Mouse (Mus musculus): ENCODE data around the gene Plekha6. TPM values are rescaled to one million over a fixed set of nuclear protein-coding genes. Genes with fewer than 3 reads are reported as not detected.

Plekha6 gene
- polyA plus RNA-seq, 1 experiment from 2014 or later: 17.4 TPM

GRCm38 (mm10) chr1:133130638-133131560 lies 33.1 kb upstream of the Plekha6 start, which contains the start of gene Ppp1r15b:
Gene Ppp1r15b (plus strand): TSS chr1:133131143.
- Histone ChIP-seq H3K36me3 (peaks cover 32% of the 10 kb centered on the region), H3K27me3 (ENCODE audit: insufficient read depth, poor library complexity, severe bottlenecking) (no peaks in the 10 kb centered on the region), H3K27ac (peak within 1 kb of the TSS; percentile 98), H3K4me1 (replicated peaks) (peaks cover 59% of the 10 kb centered on the region), H3K4me3 (peak within 1 kb of the TSS; percentile 94), H3K9me3 (no peaks in the 10 kb centered on the region)
- 1% methylated on average over 72 of the region's 72 CpGs for WGBS
- peak; percentile 99 for DNase-seq (ENCODE audit: low spot score)

DNA sequence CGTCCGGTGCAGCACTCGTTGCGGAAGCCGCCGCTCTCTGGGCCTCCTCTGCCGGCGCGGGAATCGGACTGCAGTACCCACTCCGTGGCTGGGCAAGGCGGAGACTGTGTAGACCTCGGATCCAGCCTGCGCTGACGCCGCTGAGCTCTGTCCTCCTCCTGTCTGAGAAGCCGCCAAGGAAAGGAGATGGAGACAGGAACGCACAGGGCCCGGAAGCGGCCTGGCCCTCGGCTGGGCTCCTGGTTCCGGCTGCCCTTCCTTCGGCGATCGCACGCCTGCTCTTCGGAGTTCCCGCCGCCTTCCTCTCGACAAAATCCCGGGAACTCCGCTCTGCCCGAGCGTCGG lies 32.5 kb upstream of the Plekha6 start:
- Histone ChIP-seq H3K27ac (peak overlapping the region; percentile 98), H3K4me1 (replicated peaks) (peaks cover 64% of the 10 kb centered on the region), H3K27me3 (ENCODE audit: insufficient read depth, poor library complexity, severe bottlenecking) (no peaks in the 10 kb centered on the region), H3K4me3 (peak overlapping the region; percentile 94), H3K9me3 (no peaks in the 10 kb centered on the region), H3K36me3 (peaks cover 39% of the 10 kb centered on the region)
- no peak for DNase-seq (ENCODE audit: low spot score)
- under 1% methylated on average over 35 of the region's 35 CpGs for WGBS

GRCm38 (mm10) chr1:133131936-133132335 lies 32.1 kb upstream of the Plekha6 start:
- 0% methylated on average over 11 of the region's 11 CpGs for WGBS
- Histone ChIP-seq H3K27me3 (ENCODE audit: insufficient read depth, poor library complexity, severe bottlenecking) (no peaks in the 10 kb centered on the region), H3K4me1 (replicated peaks) (peaks cover 64% of the 10 kb centered on the region), H3K4me3 (peak overlapping the region; percentile 94), H3K27ac (peak overlapping the region; percentile 98), H3K9me3 (no peaks in the 10 kb centered on the region), H3K36me3 (peaks cover 43% of the 10 kb centered on the region)
- DNase-seq (ENCODE audit: low spot score): peak; percentile 25

DNA sequence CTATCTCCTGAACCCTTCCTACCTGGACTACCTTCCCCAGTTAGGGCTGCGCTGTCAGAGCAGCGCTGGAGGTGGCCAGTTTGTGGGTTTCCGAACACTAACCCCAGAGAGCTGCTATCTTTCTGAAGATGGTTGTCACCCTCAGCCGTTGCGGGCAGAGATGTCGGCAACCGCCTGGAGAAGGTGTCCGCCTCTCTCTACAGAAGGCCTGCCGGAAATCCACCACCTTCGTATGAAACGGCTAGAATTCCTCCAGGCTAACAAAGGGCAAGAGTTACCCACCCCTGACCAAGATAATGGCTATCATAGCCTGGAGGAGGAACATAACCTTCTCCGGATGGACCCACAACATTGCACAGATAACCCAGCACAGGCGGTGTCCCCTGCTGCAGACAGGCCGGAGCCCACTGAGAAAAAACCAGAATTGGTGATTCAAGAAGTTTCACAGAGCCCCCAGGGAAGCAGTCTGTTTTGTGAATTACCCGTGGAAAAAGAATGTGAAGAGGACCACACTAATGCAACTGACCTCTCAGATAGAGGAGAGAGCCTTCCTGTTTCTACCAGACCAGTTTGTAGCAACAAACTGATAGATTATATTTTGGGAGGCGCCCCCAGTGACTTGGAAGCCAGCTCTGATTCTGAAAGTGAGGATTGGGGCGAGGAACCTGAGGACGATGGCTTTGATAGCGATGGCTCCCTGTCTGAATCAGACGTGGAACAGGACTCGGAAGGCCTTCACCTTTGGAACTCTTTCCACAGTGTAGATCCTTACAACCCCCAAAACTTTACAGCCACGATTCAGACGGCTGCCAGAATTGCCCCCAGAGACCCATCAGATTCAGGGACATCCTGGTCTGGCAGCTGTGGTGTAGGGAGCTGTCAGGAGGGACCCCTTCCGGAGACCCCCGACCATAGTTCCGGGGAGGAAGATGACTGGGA lies 31.4 kb upstream of the Plekha6 start:
- H3K27ac ChIP-seq: peak overlapping the region; percentile 98

DNA sequence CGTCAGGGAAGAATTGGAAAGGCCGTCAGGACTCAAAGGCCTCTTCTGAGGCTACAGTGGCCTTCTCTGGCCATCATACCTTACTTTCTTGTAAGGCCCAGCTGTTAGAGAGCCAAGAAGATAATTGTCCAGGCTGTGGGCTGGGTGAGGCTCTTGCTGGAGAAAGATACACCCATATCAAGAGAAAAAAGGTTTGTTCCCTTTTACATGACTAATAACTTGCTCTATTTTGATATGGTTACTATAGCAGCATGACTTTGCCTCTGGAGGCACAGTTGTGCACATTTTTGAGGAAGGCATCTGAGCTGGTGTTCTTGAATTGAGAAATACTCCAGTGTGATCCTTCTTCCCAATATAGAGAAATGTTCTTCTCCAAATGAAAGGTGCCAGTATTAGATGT lies 30.6 kb upstream of the Plekha6 start:
- Histone ChIP-seq H3K4me1 (replicated peaks) (peaks cover 61% of the 10 kb centered on the region), H3K36me3 (peaks cover 58% of the 10 kb centered on the region), H3K9me3 (no peaks in the 10 kb centered on the region), H3K27me3 (ENCODE audit: insufficient read depth, poor library complexity, severe bottlenecking) (no peaks in the 10 kb centered on the region), H3K27ac (peak overlapping the region; percentile 98; the same call in 1 of the 2 replicates), H3K4me3 (peak overlapping the region; percentile 94)
- 25% methylated on average over 2 of the region's 2 CpGs for WGBS
- DNase-seq (ENCODE audit: low spot score): no peak

More for the DNA sequence above, 31.4 kb upstream of the Plekha6 start:
- peak overlapping the region; percentile 94 for H3K4me3 ChIP-seq
- no peaks in the 10 kb centered on the region for H3K27me3 ChIP-seq (ENCODE audit: insufficient read depth, poor library complexity, severe bottlenecking)
- peaks cover 50% of the 10 kb centered on the region for H3K36me3 ChIP-seq
- no peak for DNase-seq (ENCODE audit: low spot score)
- WGBS: 19% methylated on average over 26 of the region's 26 CpGs
- peaks cover 61% of the 10 kb centered on the region for H3K4me1 ChIP-seq (replicated peaks)
- no peaks in the 10 kb centered on the region for H3K9me3 ChIP-seq

DNA sequence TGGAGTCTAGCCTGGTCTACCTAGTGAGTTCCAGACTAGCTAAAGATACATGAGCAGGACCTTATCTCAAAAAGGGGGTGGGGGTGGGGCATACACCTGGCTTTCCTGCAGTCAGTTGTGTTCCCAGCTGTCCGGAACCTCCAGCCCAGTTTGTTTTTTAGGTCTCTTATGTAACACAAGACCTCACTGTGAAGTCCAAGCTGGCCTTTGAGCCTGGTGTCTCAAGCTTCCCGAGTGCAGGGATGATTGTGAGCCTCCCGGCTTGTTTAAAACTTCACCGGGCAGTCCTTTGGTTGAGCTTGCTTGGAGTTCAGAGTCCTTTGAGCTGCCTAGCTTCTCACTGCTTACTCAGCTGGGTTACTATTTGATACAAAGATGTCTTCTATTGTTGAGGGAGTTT lies 29.9 kb upstream of the Plekha6 start:
- peak overlapping the region; percentile 94 for H3K4me3 ChIP-seq
- no peak for DNase-seq (ENCODE audit: low spot score)
- WGBS: 32% methylated on average over 4 of the region's 4 CpGs
- no peaks in the 10 kb centered on the region for H3K9me3 ChIP-seq
- H3K27ac ChIP-seq: no peak overlapping the region
- peaks cover 60% of the 10 kb centered on the region for H3K4me1 ChIP-seq (replicated peaks)
- H3K36me3 ChIP-seq: peaks cover 64% of the 10 kb centered on the region
- H3K27me3 ChIP-seq (ENCODE audit: insufficient read depth, poor library complexity, severe bottlenecking): no peaks in the 10 kb centered on the region

DNA sequence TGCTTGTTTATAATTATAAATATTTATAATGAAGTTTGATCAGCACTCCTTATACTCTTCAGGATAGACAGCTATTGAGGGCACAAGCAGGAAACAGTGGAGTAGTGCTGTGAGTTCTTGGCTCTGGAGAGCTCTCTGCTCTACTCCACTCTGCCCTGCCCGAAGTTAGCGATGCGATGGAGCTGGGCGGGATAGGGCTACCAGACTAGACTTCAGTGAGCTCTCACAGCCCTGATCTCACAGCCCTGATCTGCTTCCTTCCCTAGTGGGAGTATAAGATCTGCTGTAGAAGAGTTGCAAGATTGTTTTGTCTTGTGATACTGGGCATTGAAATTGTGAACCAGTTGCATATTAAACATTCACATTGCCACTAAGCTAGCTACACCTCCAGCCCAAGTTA lies 29.1 kb upstream of the Plekha6 start:
- 64% methylated on average over 4 of the region's 4 CpGs for WGBS
- Histone ChIP-seq H3K36me3 (peaks cover 72% of the 10 kb centered on the region), H3K27ac (no peak overlapping the region), H3K4me3 (peak overlapping the region; percentile 94), H3K27me3 (ENCODE audit: insufficient read depth, poor library complexity, severe bottlenecking) (no peaks in the 10 kb centered on the region), H3K4me1 (replicated peaks) (peaks cover 52% of the 10 kb centered on the region), H3K9me3 (no peaks in the 10 kb centered on the region)
- no peak for DNase-seq (ENCODE audit: low spot score)

- Histone ChIP-seq H3K4me1 (replicated peaks) (peaks cover 43% of the 10 kb centered on the region), H3K4me3 (peak overlapping the region; percentile 94), H3K36me3 (peaks cover 82% of the 10 kb centered on the region), H3K27me3 (ENCODE audit: insufficient read depth, poor library complexity, severe bottlenecking) (no peaks in the 10 kb centered on the region), H3K9me3 (no peaks in the 10 kb centered on the region), H3K27ac (no peak overlapping the region)
- WGBS: 82% methylated on average over 5 of the region's 5 CpGs
- no peak for DNase-seq (ENCODE audit: low spot score)
These were observed 28.2 kb upstream of the Plekha6 start for GRCm38 (mm10) chr1:133135808-133136207.

DNA sequence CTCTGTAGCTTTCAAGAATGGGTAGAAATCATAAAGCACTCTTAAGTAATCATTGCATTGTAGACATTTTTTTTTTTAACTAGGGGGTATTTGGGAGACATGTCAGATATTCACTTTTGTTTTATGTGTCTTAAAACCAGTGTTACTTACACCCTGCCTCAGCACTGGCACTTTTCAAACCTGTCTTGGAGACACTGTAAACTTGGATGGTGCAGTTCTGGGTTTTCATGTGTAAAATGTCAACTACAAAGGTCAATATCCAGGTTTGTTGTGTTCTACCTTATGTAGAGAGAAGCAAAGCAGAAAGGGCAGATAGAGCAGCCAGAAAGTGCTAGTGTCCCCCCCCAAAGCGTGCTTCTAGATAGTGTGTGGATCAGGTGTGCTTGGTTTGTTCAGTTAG lies 25.6 kb upstream of the Plekha6 start:
- H3K36me3 ChIP-seq: peaks cover 88% of the 10 kb centered on the region
- H3K27me3 ChIP-seq (ENCODE audit: insufficient read depth, poor library complexity, severe bottlenecking): no peaks in the 10 kb centered on the region
- peaks cover 30% of the 10 kb centered on the region for H3K4me1 ChIP-seq (replicated peaks)
- no peak for DNase-seq (ENCODE audit: low spot score)
- 88% methylated on average over 1 of the region's 1 CpGs for WGBS
- H3K27ac ChIP-seq: no peak overlapping the region
- no peak overlapping the region for H3K4me3 ChIP-seq
- no peaks in the 10 kb centered on the region for H3K9me3 ChIP-seq

DNA sequence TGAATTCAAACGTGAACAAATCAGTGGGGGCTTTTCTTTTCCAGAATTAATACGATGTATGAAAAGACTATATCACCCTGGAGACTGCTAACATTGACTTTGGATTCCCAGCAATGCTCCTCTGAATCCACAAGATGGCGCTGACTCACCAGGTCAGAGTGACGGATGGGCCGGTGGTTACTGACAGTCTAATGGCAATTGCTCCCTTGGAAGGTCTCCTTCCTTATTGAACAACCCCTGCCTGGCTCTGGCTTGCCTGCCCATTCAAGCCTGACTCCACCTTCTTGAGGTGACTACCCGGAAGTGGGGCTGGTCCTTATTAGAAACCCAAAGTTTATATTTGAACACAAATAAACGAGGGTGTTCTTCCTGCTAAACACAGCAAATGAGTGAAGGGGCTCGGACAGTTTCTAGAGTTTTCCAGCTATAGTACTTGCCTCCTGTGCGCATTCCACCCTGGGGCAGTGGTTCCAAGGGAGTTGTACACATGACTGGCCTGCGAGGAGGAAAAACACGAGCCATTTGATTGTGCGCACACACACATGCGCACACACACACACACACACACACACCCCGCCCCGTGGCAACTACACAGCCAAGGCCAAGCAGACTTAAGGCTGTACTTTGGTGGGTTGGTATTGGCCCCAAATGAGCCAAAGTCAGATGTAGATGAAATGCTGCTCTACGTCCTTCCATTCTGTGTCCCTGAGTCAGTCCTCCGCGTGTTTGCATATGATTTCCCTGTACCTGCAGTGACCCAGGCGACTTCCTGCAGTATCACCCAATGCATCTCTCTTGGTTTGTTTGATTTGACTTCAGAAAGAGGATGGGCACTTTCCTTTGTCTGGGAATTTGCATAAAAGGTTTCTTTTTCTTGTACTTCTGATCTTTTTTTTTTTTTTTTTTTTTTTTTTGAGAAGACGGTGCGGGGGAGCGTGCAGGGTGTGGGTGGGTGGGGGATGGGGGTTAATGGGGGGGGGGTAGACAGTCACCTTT lies 17.7 kb upstream of the Plekha6 start:
- no peaks in the 10 kb centered on the region; the same call in 1 of the 2 replicates for H3K4me1 ChIP-seq (replicated peaks)
- no peak overlapping the region for H3K4me3 ChIP-seq
- 63% methylated on average over 22 of the region's 22 CpGs for WGBS
- H3K36me3 ChIP-seq: peaks cover 12% of the 10 kb centered on the region
- H3K27ac ChIP-seq: no peak overlapping the region
- DNase-seq (ENCODE audit: low spot score): peak; percentile 60
- peaks cover 8% of the 10 kb centered on the region for H3K9me3 ChIP-seq
- H3K27me3 ChIP-seq (ENCODE audit: insufficient read depth, poor library complexity, severe bottlenecking): no peaks in the 10 kb centered on the region

DNA sequence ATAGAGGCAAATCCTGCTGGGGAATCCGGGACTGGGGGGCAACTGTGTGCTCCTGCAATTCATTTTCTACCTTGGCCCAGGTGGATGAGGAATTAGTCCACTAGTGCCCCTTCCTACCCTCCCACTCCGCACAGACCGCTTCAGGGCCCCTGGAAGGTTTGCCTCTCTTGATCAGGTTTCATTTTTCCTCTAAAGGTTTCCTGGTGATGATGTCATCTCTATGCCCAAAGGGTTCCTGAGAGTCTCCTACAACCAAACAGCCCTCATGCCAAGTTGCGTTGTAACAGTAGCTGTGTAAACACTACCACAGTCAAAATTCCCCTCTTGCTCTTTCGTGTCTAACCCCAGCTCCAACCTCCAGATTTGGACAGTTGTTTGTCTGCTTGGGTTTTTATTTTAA lies 16.7 kb upstream of the Plekha6 start:
- 86% methylated on average over 5 of the region's 5 CpGs for WGBS
- H3K9me3 ChIP-seq: peaks cover 8% of the 10 kb centered on the region
- no peaks in the 10 kb centered on the region for H3K27me3 ChIP-seq (ENCODE audit: insufficient read depth, poor library complexity, severe bottlenecking)
- peaks cover 6% of the 10 kb centered on the region for H3K36me3 ChIP-seq
- H3K4me3 ChIP-seq: no peak overlapping the region
- no peaks in the 10 kb centered on the region; the same call in 1 of the 2 replicates for H3K4me1 ChIP-seq (replicated peaks)
- no peak for DNase-seq (ENCODE audit: low spot score)
- no peak overlapping the region for H3K27ac ChIP-seq

DNA sequence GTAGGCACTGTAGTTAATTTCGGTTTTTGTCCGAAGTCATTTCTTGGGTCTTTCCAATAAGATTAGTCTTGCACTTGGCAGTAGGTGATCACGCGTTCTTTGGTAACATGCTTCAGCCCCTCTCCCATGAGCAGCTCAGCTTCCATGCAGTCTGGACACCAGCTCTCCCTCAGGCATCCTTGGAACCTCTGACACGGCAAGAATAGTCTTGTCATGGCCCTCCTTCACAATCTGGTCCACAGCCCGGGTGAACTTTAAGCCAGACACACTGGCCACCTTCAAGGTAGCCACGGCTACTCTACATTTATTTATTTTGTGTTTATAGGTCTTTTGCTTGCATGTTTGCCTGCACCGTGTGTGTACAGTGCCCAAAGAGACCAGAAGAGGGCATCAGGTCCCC lies 15.9 kb upstream of the Plekha6 start:
- Histone ChIP-seq H3K36me3 (no peaks in the 10 kb centered on the region), H3K27me3 (ENCODE audit: insufficient read depth, poor library complexity, severe bottlenecking) (no peaks in the 10 kb centered on the region), H3K27ac (no peak overlapping the region), H3K9me3 (peaks cover 8% of the 10 kb centered on the region), H3K4me1 (replicated peaks) (no peaks in the 10 kb centered on the region; the same call in 1 of the 2 replicates), H3K4me3 (no peak overlapping the region)
- DNase-seq (ENCODE audit: low spot score): no peak
- WGBS: 92% methylated on average over 8 of the region's 8 CpGs

Data from hindbrain, embryonic 10.5 days (tissue).